Mouse (Mus musculus): Measurements from ENCODE around the gene Fktn.
"Not testable (repeated sequence)": the region's sequence is repeated elsewhere in the genome, so short reads cannot be mapped to it uniquely, and the experiment has no call there.

Fktn gene

DNA sequence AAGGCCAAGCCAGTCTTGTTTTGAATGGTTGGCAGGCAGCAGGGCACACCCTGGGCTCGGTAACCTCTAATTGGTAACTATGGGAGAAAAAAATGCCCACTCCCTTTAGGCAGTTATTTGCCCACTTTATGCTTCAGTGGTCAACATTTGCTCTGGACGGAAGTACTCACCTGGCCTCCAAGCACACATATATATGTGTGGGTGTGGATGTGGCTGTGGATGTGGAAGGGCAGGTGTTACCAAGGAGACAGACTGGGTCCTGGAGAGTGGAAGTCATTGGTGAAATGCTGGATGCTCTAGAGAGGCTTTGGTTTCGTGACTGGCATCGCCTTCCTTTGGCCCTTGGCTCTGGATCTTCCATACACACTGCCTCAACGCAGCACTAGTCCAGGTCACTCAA, 58.2 kb downstream of the Fktn start:
- no peak for DNase-seq

DNA sequence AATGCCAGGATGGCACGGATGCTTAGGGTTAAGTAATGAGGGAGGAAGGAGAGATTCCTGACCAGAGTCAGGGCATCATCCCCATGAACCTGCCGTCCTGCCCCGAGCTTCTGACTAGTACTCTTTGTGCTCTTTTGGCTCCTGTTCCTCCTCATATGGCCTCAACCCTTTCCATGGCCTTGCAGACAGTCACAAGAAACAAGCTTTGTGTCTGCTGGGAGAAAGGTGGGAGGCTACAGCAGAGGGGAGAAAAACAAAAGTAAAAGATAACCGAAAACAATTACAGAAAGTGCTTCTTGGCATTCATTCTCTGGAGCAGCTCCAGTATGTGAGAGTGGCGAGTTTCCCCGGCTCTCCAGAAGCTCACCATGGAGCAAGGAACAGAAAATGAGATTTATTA, 60.1 kb downstream of the Fktn start:
- DNase-seq: no peak

DNA sequence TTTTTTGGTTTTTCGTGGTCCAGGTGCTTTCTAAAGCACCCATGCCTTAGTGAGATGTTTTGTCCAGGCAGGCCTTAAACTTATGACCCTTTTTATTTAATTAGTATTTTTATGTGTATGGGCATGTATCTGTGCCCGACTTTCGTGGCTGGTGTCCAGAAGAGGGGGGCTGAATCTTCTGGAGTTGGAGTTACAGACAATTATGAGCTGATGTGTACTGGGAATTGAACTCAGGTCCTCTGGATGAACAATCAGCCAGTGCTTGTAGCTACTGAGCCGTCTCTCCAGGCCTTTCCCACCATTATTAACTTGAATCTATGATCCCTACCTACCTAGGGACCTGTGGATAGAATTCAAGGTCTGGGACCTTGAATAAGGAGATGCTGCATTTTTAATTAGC, 67.6 kb downstream of the Fktn start:
- no peak for DNase-seq

DNA sequence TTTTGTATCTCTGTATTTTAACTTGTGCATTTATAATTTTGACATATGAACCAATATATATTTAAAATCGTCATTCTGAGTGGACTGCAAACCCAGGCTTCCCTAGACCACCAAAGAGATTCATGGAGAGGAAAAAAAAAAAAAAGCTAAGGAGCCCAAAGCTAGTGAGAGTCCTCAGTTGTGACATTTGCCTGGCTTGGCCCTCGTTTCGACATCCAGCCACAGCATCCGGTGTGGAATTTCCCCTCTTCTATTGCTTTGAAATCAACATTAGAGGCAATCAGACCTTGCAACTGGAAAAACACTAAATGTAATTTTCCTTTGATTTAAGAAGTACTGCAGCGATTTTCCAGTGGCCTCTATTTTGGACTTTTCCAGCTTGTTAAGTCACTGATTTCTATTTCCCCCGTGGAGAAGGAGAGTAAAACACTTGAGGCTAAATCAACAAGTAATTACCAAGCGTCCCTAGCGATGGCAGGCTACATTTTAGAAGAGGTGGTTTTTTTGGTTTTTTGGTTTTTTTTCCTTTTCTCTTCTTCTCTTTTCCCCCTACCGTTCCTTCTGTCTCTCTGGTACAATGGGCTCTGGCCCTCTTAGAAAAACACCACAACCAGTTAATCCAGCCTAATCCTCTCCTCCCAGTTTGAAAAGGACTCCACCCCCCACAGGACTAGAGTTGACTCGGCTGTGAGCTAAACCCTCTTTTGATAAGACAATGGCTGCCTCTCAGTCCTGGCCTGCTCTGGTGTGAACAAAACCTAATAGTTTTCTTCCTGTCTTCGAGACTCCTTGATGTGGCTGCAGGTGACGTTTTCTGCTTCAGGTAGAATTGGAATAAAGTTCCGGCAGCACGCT, 68.6 kb downstream of the Fktn start:
- peak in 1 of 2 experiments; percentile 7 for DNase-seq

DNA sequence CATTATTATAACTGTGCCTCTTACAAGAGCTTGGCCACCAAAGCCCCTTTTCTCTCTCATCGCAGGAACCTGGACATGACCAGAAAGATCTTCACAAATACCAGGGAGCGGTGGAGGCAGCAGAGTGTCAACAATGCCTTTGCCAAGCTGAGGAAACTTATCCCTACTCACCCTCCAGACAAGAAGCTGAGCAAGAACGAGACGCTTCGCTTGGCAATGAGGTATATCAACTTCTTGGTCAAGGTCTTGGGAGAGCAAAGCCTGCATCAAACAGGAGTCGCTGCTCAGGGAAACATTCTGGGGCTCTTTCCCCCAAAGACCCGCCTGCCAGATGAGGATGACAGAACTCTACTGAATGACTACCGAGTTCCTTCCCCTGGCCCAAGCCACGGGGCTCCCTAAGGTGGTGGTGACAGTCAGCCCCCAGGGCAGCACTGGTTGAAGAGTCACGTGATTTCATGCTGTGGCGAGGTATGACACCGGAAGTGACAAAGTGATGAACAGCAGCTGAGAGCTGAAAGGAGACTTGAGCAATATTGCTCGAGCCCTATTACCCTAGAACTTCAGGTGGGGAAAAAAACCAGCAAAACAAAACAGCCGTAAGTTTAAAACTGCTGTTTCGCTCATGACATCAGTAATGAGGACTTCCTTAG, 72.1 kb downstream of the Fktn start:
- no peak for DNase-seq

- no peak for DNase-seq
These were observed 73.1 kb downstream of the Fktn start for GRCm38 (mm10) chr4:53786851-53787250.

DNA sequence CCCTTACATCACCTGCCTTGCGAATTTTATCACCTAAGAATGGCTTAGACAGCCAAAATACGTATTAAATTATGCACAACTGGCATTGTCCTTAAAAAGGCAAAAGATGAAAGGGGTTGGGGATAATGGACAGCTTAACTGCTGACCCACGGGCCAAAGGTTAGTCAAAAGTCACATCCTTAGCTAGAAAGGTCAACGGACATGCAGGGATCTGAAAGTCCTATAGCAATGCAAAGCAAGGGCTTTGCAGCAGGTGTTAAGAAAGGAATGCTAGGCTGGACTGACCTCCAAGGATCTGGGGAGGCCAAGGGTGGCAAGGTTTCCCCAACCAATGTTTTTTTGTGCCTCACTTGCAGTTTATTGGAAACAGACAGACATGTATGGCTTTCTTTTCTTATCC, 75.5 kb downstream of the Fktn start:
- DNase-seq: no peak

DNA sequence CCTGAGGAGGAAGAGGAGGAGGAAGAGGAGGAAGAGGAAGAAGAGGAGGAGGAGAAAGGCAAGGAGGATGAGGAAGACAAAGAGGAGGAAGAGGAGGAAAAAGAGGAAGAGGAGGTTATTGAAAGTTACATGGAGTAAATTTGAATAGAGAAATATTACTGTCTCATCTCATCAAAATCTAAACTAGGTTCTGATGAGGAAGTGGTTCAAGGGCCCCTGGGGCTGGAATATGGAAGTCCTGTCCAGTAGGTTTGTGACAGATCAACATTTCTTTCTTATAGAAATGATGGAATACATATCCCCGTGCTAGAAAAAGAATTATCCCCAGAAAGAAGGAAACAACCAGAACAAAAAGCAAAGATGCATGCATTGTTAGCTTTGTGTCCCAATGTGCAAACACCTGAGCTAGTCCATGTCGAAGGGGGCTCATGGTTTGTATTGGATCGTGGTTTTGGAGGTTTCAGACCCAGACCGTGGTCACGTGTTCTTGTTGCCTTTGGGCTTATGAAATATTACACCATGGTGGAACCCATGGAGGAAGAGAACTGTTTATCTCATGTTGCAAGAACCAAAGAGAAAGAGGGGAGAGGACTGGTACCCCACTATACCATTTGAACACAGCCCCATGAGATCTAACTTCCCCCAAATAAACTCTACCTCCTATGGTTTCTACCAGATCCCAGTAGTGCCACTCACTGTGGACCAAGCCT, 80.6 kb downstream of the Fktn start:
- DNase-seq: no peak

DNA sequence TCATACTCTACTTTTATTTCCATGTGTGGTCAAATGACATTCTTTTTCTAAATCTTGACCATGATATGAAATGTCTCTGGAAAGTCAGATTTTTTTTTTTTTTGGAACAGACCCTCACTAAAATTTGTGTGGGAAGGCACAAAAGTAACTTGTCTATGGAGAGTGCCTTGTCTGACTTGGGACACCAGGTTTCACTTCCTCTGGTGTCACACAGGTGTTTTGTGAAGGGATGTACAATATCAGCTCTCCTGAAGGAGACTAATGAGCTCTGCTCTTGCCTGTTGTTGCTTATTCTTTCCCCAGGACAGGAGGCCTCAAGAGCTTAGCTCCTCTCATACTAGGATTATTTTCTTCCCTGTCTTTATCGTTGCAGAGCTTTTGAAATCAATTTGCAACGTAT, 81.3 kb downstream of the Fktn start:
- no peak for DNase-seq

DNA sequence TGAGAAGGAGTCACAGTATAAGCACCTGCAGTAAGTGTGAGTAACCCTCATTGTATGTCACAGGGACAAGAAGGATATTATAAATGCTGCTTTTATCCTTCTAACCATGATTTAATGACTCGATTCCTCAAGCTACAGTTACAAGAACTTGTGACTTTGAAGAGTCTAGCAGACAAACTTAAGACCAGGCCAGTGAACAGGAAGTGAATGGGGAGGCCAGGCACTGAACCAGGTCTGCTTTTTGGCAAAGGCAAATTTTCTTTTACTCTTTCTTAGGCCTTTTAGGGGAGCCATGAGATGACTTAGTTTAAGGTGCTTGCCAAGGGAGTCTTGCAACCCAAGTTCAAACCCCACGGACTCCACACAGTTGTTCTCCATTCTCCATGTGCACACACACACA, 81.9 kb downstream of the Fktn start:
- DNase-seq: no peak

DNA sequence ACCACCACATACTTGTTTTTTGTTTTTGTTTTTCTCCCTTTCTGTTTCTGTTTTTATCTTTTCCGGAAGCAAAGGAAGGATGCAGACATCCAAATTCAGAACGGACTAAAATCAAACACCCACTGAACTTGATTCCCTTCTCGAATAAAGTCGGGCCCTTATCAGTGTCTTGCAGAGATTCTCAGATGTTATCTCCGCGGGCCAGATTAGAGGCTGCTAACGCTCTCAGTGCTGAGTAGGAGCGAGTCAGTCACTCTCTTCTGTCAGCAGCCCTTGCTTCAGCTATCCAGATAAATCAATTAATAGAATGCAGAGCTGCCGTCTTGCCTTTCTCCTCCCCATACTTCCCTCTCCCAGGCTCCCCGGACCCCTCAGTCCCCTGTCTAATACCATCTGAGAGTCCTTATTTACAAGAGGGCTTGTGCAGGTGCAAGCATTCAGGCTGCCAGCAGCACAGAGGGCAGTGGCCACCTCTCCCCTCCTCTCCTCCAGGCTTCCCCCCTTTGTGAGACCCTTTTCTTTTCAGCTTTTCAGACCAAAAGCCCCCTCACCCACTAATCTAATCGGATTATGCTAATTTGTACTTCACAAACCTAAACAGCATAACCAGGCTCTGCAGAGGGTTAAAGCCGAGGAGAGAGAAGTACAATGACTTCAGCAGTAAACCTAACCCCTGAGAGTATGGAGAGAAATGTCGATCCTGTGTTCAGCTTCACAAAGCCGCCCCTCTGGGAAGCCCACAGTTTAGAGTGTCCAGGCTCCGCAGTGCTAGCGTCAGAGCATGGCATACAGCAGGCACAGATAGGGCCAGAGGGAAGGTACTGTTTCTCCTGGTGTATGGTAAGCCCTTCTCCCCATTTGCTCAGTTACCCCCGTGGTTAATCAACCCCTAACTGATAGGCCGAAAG, 83.3 kb downstream of the Fktn start:
- no peak for DNase-seq

DNA sequence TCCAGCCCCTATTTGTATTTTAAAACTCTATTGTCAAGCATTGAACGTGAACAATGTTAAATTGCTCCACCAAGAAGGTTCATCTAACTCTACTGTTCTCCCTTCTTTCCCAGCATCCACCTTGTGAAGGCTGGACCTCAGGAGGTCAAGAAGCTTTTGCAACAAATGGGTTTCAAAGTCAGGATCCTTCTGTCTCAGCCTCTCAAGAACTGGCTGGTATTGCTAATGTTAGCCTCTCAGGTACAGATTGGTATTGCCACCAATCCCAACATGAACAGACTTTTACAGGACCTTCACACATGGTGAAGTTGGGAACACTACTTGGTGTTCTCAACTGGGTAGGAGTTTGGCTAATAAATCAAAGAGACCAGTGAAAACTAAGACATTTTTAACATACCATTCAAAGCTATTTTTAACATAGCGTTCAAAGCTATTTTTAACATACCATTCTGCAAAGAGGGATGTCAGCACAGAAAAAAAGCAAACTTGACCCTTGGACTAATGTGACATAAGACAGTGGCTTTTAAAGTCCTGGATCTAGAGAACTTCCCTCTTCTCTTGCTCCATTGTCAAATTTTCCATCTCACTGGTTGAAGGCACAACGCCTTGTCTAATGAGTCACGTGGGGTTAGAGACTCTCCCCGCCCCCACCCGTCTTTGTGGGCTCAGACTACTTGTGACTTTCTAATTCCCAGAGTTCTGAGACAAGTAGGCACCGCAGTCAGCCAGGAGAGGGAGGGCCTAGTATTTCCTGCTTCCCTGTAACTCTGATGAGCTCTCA, 85.3 kb downstream of the Fktn start:
- peak; percentile 40 to 62 for DNase-seq

DNA sequence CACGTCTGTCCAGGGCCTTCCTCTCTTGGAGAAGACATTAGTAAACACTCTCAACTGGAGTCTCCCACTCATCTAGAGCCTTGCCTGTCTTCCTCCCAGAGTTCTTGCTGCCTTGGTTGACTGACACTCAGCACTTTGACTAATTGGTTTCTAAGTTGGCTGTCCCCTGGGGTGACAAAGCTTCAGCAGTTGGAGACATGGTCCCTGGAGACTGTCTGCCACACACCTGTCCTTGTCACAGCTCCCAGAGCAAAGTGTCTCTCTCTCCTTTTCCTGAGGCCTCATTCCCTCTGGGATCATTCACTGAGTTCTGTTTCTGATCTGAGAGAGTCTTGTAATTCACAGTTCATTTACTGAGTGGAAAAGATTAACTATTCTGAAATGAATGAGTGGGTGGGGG, 86.0 kb downstream of the Fktn start:
- no peak for DNase-seq

DNA sequence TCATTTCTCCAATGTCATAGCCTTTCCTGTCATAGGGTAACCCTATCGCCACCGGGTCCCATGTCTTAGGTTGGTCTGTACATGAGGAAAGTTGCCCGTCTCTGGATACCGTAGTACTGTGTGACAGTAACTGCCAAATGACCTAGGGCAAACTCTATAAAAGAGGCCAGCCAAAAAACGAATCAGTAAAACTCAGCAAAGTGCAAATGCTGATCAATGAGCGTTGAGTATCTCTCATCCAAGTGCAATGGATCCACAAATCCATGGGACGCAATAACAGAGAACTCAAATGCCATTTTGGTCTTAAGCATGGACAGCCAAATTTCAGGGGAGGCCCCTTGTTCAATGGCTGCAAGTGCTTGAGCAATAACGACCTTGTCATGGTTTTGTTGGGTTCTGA, 89.9 kb downstream of the Fktn start:
- DNase-seq: not testable (repeated sequence)

DNA sequence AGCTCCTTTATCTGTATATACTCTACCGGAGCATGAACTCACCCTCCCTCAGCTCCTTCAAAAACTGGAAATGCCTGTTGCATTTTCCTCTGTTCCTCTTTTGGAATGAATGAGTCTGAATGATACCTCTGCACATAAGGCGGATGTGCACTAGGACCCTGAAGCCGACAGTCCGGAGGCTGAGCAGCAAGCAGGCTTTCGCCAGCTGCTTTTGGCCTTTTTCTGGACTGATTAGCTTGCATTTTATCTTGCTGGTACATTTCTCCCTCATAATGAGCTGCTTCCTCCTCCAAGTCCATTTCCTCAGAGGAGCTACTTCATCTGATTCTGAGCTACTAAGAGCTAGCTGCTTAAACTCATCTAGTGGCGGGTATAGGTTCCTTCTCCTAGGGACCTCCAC, 92.6 kb downstream of the Fktn start:
- not testable (repeated sequence) for DNase-seq

- DNase-seq: no peak
These were observed 104.5 kb downstream of the Fktn start for GRCm38 (mm10) chr4:53818320-53818719.

DNA sequence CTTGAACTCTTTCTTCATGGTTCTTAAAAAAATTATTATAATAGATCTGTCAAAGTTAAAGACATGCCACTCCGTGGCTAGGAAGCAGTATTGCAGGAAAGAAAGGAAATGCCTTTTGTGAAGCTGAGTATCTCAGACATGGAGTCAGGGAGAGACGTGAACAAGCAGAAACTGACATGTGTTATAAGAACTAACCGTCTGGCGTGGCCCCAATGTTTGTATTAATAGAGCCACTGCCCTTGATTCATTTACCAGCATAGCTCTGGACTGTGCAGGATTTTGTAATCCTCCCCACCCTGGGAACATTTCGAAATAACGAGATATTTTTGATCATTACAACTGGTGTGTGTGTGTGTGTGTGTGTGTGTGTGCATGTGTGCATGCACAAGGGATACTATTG, 109.9 kb downstream of the Fktn start:
- DNase-seq: peak; percentile 81 to 92

DNA sequence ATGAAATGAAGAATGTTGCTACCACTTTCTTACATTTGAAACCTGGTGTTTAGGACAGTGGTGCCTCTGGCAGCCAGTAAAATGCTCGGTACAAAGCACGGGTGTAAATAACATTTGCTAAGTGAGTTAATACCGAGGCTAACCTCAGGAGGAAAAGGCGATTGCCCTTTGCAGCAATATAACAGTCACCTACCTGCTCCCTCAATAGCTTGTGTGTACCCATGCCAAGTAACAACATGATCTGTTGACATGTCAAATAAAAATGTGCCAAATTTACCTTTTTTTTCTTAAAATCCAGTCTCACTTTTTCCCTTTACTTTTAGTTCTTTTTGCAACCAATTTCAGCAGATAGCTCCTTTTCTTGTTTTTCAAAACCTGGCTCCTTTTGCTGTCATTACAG, 111.0 kb downstream of the Fktn start:
- no peak for DNase-seq

- DNase-seq: peak; percentile 68 to 69
These were observed 112.2 kb downstream of the Fktn start, which contains the start of gene Tmem38b for GRCm38 (mm10) chr4:53825821-53826605. Gene Tmem38b, plus strand, starts transcription at chr4:53826045.

DNA sequence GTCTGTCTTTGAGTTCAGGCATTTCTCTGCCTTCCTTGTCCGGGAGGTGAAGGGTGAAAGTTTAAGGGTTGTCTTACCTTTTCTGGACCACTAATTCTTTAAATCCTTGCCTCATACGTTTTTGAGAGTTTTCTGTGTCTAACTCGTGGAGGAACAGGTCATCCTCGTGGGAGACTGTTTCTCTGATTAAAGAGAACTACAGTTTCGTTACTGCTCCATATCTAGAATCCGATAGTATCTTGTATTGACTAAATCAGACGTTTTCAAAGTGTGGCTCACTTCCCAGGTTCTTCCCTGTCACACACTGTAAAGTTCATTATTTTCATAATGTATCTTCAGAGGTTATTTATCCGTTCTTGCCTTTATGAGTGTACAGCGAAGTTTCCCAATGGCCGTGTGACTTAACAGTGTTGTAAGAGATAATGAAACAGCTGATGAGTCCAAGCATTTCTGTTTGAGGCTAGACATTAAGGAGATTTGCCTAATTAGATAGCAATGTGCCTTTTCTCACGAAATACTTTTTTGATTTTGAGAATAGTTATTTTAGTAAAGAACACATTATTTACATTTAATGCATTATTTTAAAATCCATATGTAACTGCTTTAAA, 112.9 kb downstream of the Fktn start:
- DNase-seq: no peak

Data from lung, adult 18-20 months (tissue).